Mouse (Mus musculus): ENCODE results near the gene Pdlim7. TPM values are rescaled to one million over a fixed set of nuclear protein-coding genes. Genes with fewer than 3 reads are reported as not detected.

The Pdlim7 gene
- total and polyA plus RNA-seq, 3 experiments: 8.5 to 52.5 (median 19.9) TPM

DNA sequence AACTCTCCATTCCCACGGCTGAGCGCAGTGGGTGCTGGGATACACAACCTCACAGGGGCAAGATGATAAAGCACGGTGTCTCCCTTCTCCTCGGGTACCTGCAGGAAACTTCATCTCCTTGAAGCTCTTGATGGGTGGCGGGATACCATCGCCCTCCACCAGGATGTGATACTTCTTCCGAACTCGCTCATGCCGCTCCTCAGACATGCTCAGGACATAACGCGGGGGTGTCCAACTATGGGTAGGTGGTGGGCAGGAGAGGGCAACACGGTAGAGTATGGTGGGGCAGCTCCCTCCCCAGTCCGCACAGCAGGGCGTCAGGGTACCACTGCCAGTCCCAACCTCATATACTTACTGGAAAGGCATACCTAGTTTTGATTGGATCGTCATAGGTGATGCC is 21.7 kb upstream of the Pdlim7 start:
- DNase-seq (ENCODE audit: low spot score) (no peak), ATAC-seq (ENCODE audit: extremely low read depth, insufficient number of reproducible peaks, low FRiP score, poor library complexity, severe bottlenecking) (no peak)
- no peaks in the 10 kb centered on the region for H3K27me3 ChIP-seq (ENCODE audit: insufficient read depth, low read length)
- H3K4me3 ChIP-seq (ENCODE audit: low read depth, low read length): peak overlapping the region; percentile 98
- H3K4me1 ChIP-seq (ENCODE audit: insufficient read depth, low read depth, low read length): peaks cover 21% of the 10 kb centered on the region
- H3K9me3 ChIP-seq (replicated peaks): no peaks in the 10 kb centered on the region
- H3K36me3 ChIP-seq (replicated peaks): peaks cover 84% of the 10 kb centered on the region
- no peak for TF ChIP-seq GATA2 (IDR thresholded peaks at IDR 0.05; ENCODE audit: borderline replicate concordance, low read depth, low read length)
- TF ChIP-seq POLR2AphosphoS5 (IDR thresholded peaks at IDR 0.05; ENCODE audit: insufficient replicate concordance, low read depth, low read length): no peak
- TF ChIP-seq TAL1 (conservative IDR thresholded peaks at IDR 0.05; ENCODE audit: low read depth, low read length): no peak
- TF ChIP-seq GATA1 (IDR thresholded peaks at IDR 0.05; ENCODE audit: borderline replicate concordance, low read length): no peak
- no peak for TF ChIP-seq CTCF (IDR thresholded peaks at IDR 0.05; ENCODE audit: low read depth, low read length)

DNA sequence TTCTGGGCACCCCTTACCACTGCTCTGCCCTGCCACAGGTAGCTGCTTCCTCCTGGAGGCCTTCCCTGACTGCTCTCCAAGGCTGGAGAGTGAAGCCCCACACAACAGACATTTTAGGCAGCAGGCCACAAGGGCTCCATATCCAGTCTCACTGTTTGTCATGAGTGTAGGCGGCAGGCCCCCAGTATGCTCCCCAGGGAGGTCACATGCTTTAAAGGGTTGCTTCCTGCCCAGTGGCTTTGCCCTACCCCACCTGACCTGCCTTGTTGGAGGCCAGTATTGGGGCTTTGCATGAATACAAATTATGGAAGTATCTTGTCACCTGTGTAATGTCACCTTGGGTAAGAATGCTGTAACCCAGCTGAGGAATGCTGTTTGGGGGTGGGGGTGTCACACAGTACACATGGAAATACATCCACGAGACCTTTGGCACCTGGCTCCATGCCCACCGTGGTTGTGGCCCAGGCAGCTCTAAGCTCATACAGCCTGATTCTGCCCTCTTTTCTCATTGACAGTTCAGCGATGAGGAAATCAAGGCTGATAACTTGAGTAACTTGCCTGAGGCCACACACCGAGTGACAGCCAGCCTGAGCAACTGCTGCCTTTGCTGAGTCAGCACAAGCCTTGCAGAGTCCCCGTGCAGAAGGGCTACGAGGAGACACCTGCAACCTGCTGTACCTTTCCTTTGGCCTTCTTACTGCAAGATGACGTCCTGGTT is 15.9 kb upstream of the Pdlim7 start, which contains the start of gene Dok3:
TSS of gene Dok3 (minus strand) at position 99 of the 718 bp plus-strand sequence.
- H3K9me3 ChIP-seq (replicated peaks): no peaks in the 10 kb centered on the region
- no peak for ATAC-seq (ENCODE audit: extremely low read depth, insufficient number of reproducible peaks, low FRiP score, poor library complexity, severe bottlenecking)
- no peak for DNase-seq (ENCODE audit: low spot score)
- peaks cover 64% of the 10 kb centered on the region for H3K36me3 ChIP-seq (replicated peaks)
- H3K4me3 ChIP-seq (ENCODE audit: low read depth, low read length): no peak within 1 kb of the TSS
- peaks cover 10% of the 10 kb centered on the region for H3K27me3 ChIP-seq (ENCODE audit: insufficient read depth, low read length)
- TF ChIP-seq TAL1 (conservative IDR thresholded peaks at IDR 0.05; ENCODE audit: low read depth, low read length) (no peak), GATA1 (IDR thresholded peaks at IDR 0.05; ENCODE audit: borderline replicate concordance, low read length) (no peak), POLR2AphosphoS5 (IDR thresholded peaks at IDR 0.05; ENCODE audit: insufficient replicate concordance, low read depth, low read length) (no peak), GATA2 (IDR thresholded peaks at IDR 0.05; ENCODE audit: borderline replicate concordance, low read depth, low read length) (no peak), CTCF (IDR thresholded peaks at IDR 0.05; ENCODE audit: low read depth, low read length) (no peak)
- peaks cover 30% of the 10 kb centered on the region for H3K4me1 ChIP-seq (ENCODE audit: insufficient read depth, low read depth, low read length)

DNA sequence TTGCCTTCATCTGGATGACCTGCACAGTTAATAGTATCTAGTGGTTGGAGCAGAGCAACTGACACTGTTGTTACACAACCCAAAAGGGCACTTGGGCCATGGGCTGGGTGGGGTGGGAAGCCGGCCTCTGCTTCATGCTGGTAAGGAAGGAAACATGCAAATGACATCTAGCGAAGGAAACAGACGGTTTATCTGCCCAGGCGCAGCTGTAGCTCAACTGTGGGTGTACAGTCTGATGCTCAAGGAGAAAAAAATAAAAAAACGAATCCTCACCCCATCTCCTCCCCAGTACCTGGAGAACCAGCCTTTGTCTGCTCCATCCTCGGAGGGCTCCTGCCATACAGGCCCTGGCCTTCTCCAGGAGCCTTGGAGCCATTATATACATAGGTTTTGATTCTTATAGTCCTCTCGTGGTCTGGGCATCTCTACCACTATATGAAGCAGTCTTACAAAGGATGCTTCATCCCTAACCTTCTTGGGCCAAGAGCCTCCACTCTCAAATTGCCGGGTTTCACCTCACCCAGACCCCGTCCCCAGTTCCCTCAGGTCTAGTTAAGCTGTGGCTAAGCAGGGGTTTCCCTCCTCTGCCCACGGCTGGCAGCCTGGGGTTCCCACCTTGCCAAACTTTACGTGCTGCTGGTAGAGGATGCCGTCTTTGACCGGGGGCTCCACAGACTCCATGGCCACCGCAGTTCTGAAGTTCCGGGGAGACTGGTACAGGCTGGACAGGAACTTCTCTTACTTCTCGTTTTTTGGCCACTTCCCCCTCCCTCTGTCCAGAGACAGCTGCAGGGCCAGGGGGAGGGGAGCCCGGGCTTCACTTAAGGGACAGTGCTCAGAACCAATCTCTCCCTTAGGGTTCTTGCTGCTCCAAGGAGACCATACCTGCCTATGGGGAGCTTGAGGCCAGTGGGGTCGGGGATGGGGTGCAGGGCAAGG is 14.6 kb upstream of the Pdlim7 start:
- Histone ChIP-seq H3K4me3 (ENCODE audit: low read depth, low read length) (no peak overlapping the region), H3K4me1 (ENCODE audit: insufficient read depth, low read depth, low read length) (peaks cover 30% of the 10 kb centered on the region), H3K9me3 (replicated peaks) (no peaks in the 10 kb centered on the region), H3K27me3 (ENCODE audit: insufficient read depth, low read length) (peaks cover 21% of the 10 kb centered on the region), H3K36me3 (replicated peaks) (peaks cover 52% of the 10 kb centered on the region)
- ATAC-seq (ENCODE audit: extremely low read depth, insufficient number of reproducible peaks, low FRiP score, poor library complexity, severe bottlenecking) (no peak), DNase-seq (ENCODE audit: low spot score) (no peak)
- TF ChIP-seq POLR2AphosphoS5 (IDR thresholded peaks at IDR 0.05; ENCODE audit: insufficient replicate concordance, low read depth, low read length) (no peak), GATA1 (IDR thresholded peaks at IDR 0.05; ENCODE audit: borderline replicate concordance, low read length) (no peak), CTCF (IDR thresholded peaks at IDR 0.05; ENCODE audit: low read depth, low read length) (no peak), GATA2 (IDR thresholded peaks at IDR 0.05; ENCODE audit: borderline replicate concordance, low read depth, low read length) (no peak), TAL1 (conservative IDR thresholded peaks at IDR 0.05; ENCODE audit: low read depth, low read length) (no peak)

DNA sequence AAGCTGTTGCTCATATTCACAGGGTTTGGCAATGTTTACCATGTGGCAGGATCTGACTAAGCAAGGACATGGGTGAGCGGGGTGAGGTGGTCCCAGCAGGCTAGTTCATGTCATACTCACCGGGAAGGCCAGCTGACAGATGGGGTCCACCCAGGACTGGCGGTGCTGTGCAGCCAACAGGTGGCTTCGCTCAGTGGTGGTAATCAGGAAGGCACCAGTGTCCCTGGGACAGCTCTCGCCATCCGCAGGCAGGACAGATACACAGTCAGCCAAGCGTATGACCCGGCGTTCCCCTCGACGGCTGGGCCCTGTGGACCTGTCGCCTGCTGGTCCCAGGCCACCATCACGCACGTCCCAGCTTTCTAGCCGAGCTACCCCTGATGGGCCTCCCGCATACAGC is 13.7 kb upstream of the Pdlim7 start:
- peaks cover 30% of the 10 kb centered on the region for H3K4me1 ChIP-seq (ENCODE audit: insufficient read depth, low read depth, low read length)
- DNase-seq (ENCODE audit: low spot score) (no peak), ATAC-seq (ENCODE audit: extremely low read depth, insufficient number of reproducible peaks, low FRiP score, poor library complexity, severe bottlenecking) (no peak)
- peaks cover 29% of the 10 kb centered on the region for H3K27me3 ChIP-seq (ENCODE audit: insufficient read depth, low read length)
- peaks cover 43% of the 10 kb centered on the region for H3K36me3 ChIP-seq (replicated peaks)
- no peaks in the 10 kb centered on the region for H3K9me3 ChIP-seq (replicated peaks)
- TF ChIP-seq CTCF (IDR thresholded peaks at IDR 0.05; ENCODE audit: low read depth, low read length) (no peak), TAL1 (conservative IDR thresholded peaks at IDR 0.05; ENCODE audit: low read depth, low read length) (no peak), GATA2 (IDR thresholded peaks at IDR 0.05; ENCODE audit: borderline replicate concordance, low read depth, low read length) (no peak), GATA1 (IDR thresholded peaks at IDR 0.05; ENCODE audit: borderline replicate concordance, low read length) (no peak), POLR2AphosphoS5 (IDR thresholded peaks at IDR 0.05; ENCODE audit: insufficient replicate concordance, low read depth, low read length) (no peak)
- H3K4me3 ChIP-seq (ENCODE audit: low read depth, low read length): peak overlapping the region; percentile 20; the same call in 1 of the 2 replicates

DNA sequence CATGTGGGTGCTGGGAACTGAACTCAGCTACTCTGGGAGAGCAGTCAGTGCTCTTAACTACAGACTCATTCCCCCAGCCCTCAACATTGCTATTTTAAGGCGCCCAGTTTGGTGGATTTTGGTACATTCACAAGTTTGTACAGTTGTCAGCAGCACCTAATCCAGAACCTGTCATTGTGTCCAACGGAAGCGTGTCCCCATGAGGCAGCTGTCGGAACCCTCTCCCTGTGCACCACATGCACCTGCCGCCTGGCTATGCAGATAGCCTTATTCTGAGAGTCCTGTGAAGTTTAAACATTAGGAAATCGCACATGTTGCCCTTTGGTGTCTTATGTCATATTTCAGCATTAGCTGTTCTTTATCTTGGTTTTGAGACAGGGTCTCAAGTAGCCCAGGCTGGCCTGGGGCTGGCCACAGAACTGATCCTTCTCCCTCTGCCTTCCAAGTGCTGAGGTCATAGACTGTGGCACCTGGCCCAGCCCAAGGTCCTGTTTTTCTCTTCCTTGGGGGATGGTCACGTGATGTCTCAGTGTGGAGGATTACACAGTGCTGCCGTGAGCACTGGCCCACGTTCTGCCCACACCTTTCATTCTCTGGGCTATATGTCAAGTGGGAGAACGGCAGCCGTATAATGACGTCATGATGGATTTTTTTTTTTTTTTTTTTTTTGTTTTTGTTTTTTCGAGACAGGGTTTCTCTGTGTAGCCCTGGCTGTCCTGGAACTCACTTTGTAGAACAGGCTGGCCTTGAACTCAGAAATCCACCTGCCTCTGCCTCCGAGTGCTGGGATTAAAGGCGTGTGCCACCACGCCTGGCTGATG is 12.5 kb upstream of the Pdlim7 start:
- Histone ChIP-seq H3K9me3 (replicated peaks) (no peaks in the 10 kb centered on the region; the same call in 1 of the 2 replicates), H3K4me1 (ENCODE audit: insufficient read depth, low read depth, low read length) (peaks cover 30% of the 10 kb centered on the region), H3K4me3 (ENCODE audit: low read depth, low read length) (no peak overlapping the region), H3K36me3 (replicated peaks) (peaks cover 30% of the 10 kb centered on the region), H3K27me3 (ENCODE audit: insufficient read depth, low read length) (peaks cover 34% of the 10 kb centered on the region)
- TF ChIP-seq CTCF (IDR thresholded peaks at IDR 0.05; ENCODE audit: low read depth, low read length) (no peak), GATA2 (IDR thresholded peaks at IDR 0.05; ENCODE audit: borderline replicate concordance, low read depth, low read length) (no peak), TAL1 (conservative IDR thresholded peaks at IDR 0.05; ENCODE audit: low read depth, low read length) (no peak), GATA1 (IDR thresholded peaks at IDR 0.05; ENCODE audit: borderline replicate concordance, low read length) (no peak), POLR2AphosphoS5 (IDR thresholded peaks at IDR 0.05; ENCODE audit: insufficient replicate concordance, low read depth, low read length) (no peak)
- DNase-seq (ENCODE audit: low spot score) (no peak), ATAC-seq (ENCODE audit: extremely low read depth, insufficient number of reproducible peaks, low FRiP score, poor library complexity, severe bottlenecking) (no peak)
